Mouse (Mus musculus) testis, adult 2 months (tissue): ENCODE data around the gene Ifnar1.

Experiments
- CTCF ChIP-seq: fragments of 200-500 bp; IDR thresholded peaks from 2 replicates; pipeline ENCODE4 v1.5.1; 2012; ENCODE audit warnings: low read depth, mild to moderate bottlenecking, inconsistent platforms, low read length, moderate library complexity; ENCODE audit not compliant: control insufficient read depth, insufficient read depth, insufficient replicate concordance
- POLR2A ChIP-seq: fragments of 200-500 bp; IDR thresholded peaks from 2 replicates; pipeline ENCODE4 v1.6.1; 2012; ENCODE audit warnings: low read depth, mild to moderate bottlenecking, inconsistent platforms, low read length, moderate library complexity; ENCODE audit not compliant: control insufficient read depth

DNA sequence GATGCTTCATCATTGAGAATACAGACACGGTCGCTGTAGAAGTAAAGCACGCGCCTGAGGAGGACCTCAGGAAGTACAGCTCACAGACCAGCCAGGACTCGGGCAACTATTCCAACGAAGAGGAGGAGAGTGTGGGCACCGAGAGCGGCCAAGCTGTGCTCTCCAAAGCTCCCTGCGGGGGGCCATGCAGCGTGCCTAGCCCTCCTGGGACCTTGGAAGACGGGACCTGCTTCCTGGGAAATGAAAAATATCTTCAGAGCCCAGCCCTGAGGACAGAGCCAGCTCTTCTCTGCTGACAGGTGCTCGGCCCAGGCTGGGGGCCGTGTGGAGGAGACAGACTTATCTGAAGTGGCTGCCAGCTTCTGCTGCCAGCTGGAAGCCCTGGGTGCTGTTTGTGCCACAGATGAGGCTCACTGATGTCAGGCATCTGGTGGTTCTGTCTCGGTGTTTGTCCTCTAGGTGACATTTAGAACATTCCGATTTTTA lies 20.1 kb downstream of the Ifnar1 start:
- TF ChIP-seq POLR2A (no peak), CTCF (no peak)
